Mouse (Mus musculus): ENCODE measurements around the gene 4930579F01Rik. TPM values are rescaled to one million over a fixed set of nuclear protein-coding genes. Genes with fewer than 3 reads are reported as not detected.

Gene 4930579F01Rik
- polyA plus RNA-seq, 2 experiments: not detected

GRCm38 (mm10) chr3:138230266-138230665, 36.6 kb upstream of the 4930579F01Rik start:
- DNase-seq (ENCODE audit: low read depth in 3 of 3, low spot score in 3 of 3): no peak
- Histone ChIP-seq H3K4me2 (ENCODE audit: low read depth) (no peak overlapping the region), H3K4me3 (ENCODE audit: insufficient read depth in 1 of 2, low read depth in 2 of 2, low read length in 2 of 2) (no peak overlapping the region), H3K27ac (no peak overlapping the region), H3K4me1 (replicated peaks; ENCODE audit: control insufficient read depth in 2 of 2, insufficient read depth in 2 of 2, low read length in 1 of 2) (peaks cover 0 to 7% of the 10 kb centered on the region in 2 experiments; a peak in 2 of 4 replicates), H3K36me3 (replicated peaks; ENCODE audit: control insufficient read depth, insufficient read depth, low read depth) (no peaks in the 10 kb centered on the region), H3K27me3 (ENCODE audit: control insufficient read depth, insufficient read depth, low read length) (no peaks in the 10 kb centered on the region), H3K9me3 (ENCODE audit: control insufficient read depth, low read length) (no peaks in the 10 kb centered on the region), H3K9ac (replicated peaks) (no peak overlapping the region)
- no peak for TF ChIP-seq CTCF (IDR thresholded peaks at IDR 0.05; ENCODE audit: low read depth)
- TF ChIP-seq EP300 (IDR thresholded peaks at IDR 0.05; ENCODE audit: low read depth): no peak
- 75% methylated on average over 3 of the region's 3 CpGs for WGBS (ENCODE audit: insufficient replicate concordance)
- ATAC-seq (ENCODE audit: insufficient read depth): no peak

GRCm38 (mm10) chr3:138229448-138229847, 35.8 kb upstream of the 4930579F01Rik start:
- H3K9me3 ChIP-seq (ENCODE audit: control insufficient read depth, low read length): no peaks in the 10 kb centered on the region
- no peaks in the 10 kb centered on the region for H3K36me3 ChIP-seq (replicated peaks; ENCODE audit: control insufficient read depth, insufficient read depth, low read depth)
- 70% methylated on average over 1 of the region's 1 CpGs for WGBS (ENCODE audit: insufficient replicate concordance)
- H3K4me2 ChIP-seq (ENCODE audit: low read depth): no peak overlapping the region
- no peak overlapping the region for H3K27ac ChIP-seq
- H3K4me3 ChIP-seq (ENCODE audit: insufficient read depth in 1 of 2, low read depth in 2 of 2, low read length in 2 of 2): no peak overlapping the region
- no peaks in the 10 kb centered on the region for H3K27me3 ChIP-seq (ENCODE audit: control insufficient read depth, insufficient read depth, low read length)
- no peak for TF ChIP-seq EP300 (IDR thresholded peaks at IDR 0.05; ENCODE audit: low read depth)
- H3K4me1 ChIP-seq (replicated peaks; ENCODE audit: control insufficient read depth in 2 of 2, insufficient read depth in 2 of 2, low read length in 1 of 2): peaks cover 0 to 9% of the 10 kb centered on the region in 2 experiments; a peak in 2 of 4 replicates
- DNase-seq (ENCODE audit: low read depth in 3 of 3, low spot score in 3 of 3): no peak
- ATAC-seq (ENCODE audit: insufficient read depth): no peak
- no peak overlapping the region for H3K9ac ChIP-seq (replicated peaks)

GRCm38 (mm10) chr3:138227782-138228181, 34.2 kb upstream of the 4930579F01Rik start:
- Histone ChIP-seq H3K9me3 (ENCODE audit: control insufficient read depth, low read length) (no peaks in the 10 kb centered on the region), H3K4me3 (ENCODE audit: insufficient read depth in 1 of 2, low read depth in 2 of 2, low read length in 2 of 2) (no peak overlapping the region), H3K27me3 (ENCODE audit: control insufficient read depth, insufficient read depth, low read length) (no peaks in the 10 kb centered on the region), H3K4me1 (replicated peaks; ENCODE audit: control insufficient read depth in 2 of 2, insufficient read depth in 2 of 2, low read length in 1 of 2) (peaks cover 0 to 9% of the 10 kb centered on the region in 2 experiments; a peak in 2 of 4 replicates), H3K9ac (replicated peaks) (no peak overlapping the region), H3K27ac (no peak overlapping the region), H3K36me3 (replicated peaks; ENCODE audit: control insufficient read depth, insufficient read depth, low read depth) (no peaks in the 10 kb centered on the region), H3K4me2 (ENCODE audit: low read depth) (no peak overlapping the region)
- no peak for ATAC-seq (ENCODE audit: insufficient read depth)
- WGBS (ENCODE audit: insufficient replicate concordance): 59% methylated on average over 8 of the region's 8 CpGs
- DNase-seq (ENCODE audit: low read depth in 3 of 3, low spot score in 3 of 3): no peak
- TF ChIP-seq EP300 (IDR thresholded peaks at IDR 0.05; ENCODE audit: low read depth) (no peak), CTCF (IDR thresholded peaks at IDR 0.05; ENCODE audit: low read depth) (no peak)

- ATAC-seq (ENCODE audit: insufficient read depth) (no peak), DNase-seq (ENCODE audit: low read depth in 3 of 3, low spot score in 3 of 3) (no peak)
- Histone ChIP-seq H3K4me2 (ENCODE audit: low read depth) (no peak overlapping the region), H3K4me1 (replicated peaks; ENCODE audit: control insufficient read depth in 2 of 2, insufficient read depth in 2 of 2, low read length in 1 of 2) (peaks cover 0 to 9% of the 10 kb centered on the region in 2 experiments; a peak in 2 of 4 replicates), H3K27me3 (ENCODE audit: control insufficient read depth, insufficient read depth, low read length) (no peaks in the 10 kb centered on the region), H3K4me3 (ENCODE audit: insufficient read depth in 1 of 2, low read depth in 2 of 2, low read length in 2 of 2) (no peak overlapping the region), H3K36me3 (replicated peaks; ENCODE audit: control insufficient read depth, insufficient read depth, low read depth) (no peaks in the 10 kb centered on the region), H3K9ac (replicated peaks) (no peak overlapping the region), H3K9me3 (ENCODE audit: control insufficient read depth, low read length) (no peaks in the 10 kb centered on the region), H3K27ac (no peak overlapping the region)
- TF ChIP-seq EP300 (IDR thresholded peaks at IDR 0.05; ENCODE audit: low read depth) (no peak), CTCF (IDR thresholded peaks at IDR 0.05; ENCODE audit: low read depth) (no peak)
- 67% methylated on average over 2 of the region's 2 CpGs for WGBS (ENCODE audit: insufficient replicate concordance)
Measured at GRCm38 (mm10) chr3:138227082-138227481, 33.5 kb upstream of the 4930579F01Rik start.

- Histone ChIP-seq H3K36me3 (replicated peaks; ENCODE audit: control insufficient read depth, insufficient read depth, low read depth) (no peaks in the 10 kb centered on the region), H3K4me3 (ENCODE audit: insufficient read depth in 1 of 2, low read depth in 2 of 2, low read length in 2 of 2) (no peak overlapping the region), H3K27ac (no peak overlapping the region), H3K4me2 (ENCODE audit: low read depth) (no peak overlapping the region), H3K9me3 (ENCODE audit: control insufficient read depth, low read length) (no peaks in the 10 kb centered on the region), H3K4me1 (replicated peaks; ENCODE audit: control insufficient read depth in 2 of 2, insufficient read depth in 2 of 2, low read length in 1 of 2) (peaks cover 0 to 9% of the 10 kb centered on the region in 2 experiments; a peak in 2 of 4 replicates), H3K9ac (replicated peaks) (no peak overlapping the region), H3K27me3 (ENCODE audit: control insufficient read depth, insufficient read depth, low read length) (no peaks in the 10 kb centered on the region)
- 64% methylated on average over 6 of the region's 6 CpGs for WGBS (ENCODE audit: insufficient replicate concordance)
- DNase-seq (ENCODE audit: low read depth in 3 of 3, low spot score in 3 of 3) (no peak), ATAC-seq (ENCODE audit: insufficient read depth) (no peak)
- TF ChIP-seq CTCF (IDR thresholded peaks at IDR 0.05; ENCODE audit: low read depth) (no peak), EP300 (IDR thresholded peaks at IDR 0.05; ENCODE audit: low read depth) (no peak)
Measured at GRCm38 (mm10) chr3:138226476-138226875, 32.9 kb upstream of the 4930579F01Rik start.
